Mouse (Mus musculus): ENCODE results near the gene Cic. TPM values are rescaled to one million over a fixed set of nuclear protein-coding genes. Genes with fewer than 3 reads are reported as not detected.
"Not testable (repeated sequence)": the region's sequence is repeated elsewhere in the genome, so short reads cannot be mapped to it uniquely, and the experiment has no call there.

The Cic gene
- total RNA-seq, 4 experiments from 2014 or later, result 118 to 195 (median 151) TPM

DNA sequence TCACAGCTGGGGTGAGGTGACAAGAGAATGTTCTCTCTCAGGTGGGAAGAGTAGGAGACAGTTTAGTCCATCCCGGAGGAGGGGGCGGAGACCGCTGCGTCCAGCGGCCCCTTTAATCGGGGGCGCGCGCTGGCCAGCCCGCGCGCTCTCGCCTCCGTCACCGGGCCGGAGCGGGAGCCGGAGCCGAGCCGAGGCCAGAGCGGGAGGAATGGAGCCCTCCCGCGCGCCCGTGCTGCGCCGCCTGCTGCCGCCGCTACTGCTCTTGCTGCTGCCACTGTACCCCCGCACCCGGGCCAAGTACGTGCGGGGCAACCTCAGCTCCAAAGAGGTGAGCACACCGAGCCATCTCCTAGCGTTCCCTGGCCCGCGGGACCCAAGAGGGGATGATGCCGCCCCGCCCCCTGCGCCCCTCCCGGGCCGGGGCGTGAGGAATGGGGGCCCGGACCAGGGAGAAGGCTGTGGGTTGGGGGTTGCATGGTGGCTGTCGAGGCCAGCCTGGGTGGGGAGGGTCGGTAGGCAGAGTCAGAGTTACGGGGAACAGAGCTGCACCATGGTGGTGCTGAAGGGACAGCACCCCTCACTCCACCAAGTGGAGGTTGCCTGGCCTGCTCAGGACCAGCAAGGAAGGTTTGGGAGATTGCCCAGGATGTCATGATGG lies 38.6 kb downstream of the Cic start, which contains the start of gene Tmem145:
Tmem145 (plus strand) TSS at position 151 of the 658 bp plus-strand sequence.
- no peak for DNase-seq

DNA sequence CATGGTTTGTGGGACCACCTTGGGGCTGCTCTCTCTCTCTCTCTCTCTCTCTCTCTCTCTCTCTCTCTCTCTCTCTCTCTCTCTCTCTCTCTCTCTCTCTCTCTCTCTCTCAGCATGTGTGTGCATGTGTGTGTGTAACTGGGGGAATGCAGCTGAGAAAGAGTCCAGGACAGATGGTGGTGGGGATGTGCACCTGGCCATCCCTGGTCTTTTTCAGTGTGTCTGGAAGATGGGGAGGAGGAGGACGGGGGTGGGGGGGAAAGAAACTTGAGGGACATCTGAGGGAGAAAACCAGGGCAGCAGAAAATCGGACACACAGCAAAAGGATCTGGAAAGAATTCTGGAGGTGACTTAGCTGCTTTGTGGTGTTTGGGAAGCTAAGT lies 39.1 kb downstream of the Cic start:
- no peak for DNase-seq

DNA sequence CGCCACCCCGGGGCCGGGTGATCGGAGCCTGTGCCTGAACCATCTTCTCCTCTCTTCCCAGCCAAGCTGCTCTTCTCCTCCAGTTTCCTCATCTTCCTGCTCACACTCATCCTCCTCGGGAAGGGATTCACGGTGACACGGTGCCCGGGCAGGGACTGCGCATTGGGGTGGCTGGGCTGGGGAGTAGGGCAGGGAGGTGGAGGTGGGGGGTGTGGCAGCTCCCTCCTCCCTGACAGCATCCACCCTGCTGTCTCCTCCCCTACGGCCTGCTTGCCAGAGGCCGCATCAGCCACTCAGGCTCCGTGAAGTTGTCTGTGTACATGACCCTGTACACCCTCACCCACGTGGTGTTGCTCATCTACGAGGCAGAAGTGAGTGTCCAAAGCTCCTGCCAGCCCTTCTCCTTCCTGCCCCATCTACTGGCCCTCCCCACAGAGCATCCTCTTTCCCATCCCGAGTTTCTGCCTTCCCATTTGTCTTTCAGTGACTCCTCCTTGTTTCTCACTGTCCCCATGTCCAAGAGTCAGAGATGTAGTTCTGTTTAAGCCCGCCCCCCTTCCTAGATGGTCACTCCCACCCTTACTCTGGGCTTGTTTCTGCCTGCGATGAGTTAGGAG lies 41.3 kb downstream of the Cic start:
- DNase-seq, result no peak

DNA sequence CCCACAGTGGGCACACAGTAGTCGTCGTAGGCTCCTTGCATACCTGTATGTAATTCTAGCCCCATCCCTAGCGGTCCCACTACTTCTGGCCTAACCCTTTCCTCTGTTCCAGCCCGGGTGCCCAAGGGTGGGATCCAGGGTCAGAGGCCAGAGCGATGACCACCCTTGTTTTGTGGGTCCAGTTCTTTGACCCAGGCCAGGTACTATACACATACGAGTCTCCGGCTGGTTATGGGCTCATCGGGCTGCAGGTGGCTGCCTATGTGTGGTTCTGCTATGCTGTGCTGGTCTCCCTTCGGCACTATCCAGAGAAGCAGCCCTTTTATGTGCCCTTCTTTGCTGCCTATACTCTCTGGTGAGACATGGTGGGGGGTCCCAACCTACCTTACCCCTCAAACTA lies 41.9 kb downstream of the Cic start:
- no peak for DNase-seq

DNA sequence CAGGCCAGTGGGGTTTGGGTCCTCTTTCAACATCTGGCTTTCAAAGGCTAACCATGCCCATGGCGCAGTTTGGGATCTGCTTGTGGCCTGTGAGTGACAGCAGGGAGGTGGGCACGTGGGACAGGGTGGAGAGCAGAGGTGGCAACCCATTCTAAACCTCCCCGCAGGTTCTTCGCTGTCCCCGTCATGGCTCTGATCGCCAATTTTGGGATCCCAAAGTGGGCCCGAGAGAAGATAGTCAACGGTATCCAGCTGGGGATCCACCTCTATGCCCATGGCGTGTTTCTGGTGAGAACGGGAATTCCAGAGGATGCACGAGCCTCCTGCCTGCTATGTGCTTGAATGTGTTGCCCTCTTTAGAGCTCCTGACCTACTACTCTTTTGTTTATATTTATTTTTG lies 43.7 kb downstream of the Cic start:
- DNase-seq, result no peak

DNA sequence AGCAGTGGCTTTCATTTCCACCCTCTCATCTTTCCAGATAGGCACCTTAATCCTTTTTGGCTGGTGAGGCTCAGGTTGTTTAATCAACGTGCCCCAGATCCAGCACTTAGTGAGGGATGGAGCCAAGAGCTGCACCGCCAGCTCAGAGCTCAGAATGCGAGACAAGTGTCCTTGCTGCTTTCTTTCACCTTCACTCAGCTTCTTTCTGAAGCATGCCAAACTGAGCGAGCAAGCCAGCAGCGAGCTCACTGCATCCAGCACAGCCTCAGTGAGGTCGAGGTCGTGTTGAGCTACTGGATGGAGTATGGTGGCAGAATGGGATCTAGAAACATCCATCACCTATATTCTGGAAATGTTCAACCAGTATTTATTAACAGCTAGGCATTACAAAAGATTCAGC lies 45.8 kb downstream of the Cic start:
- no peak for DNase-seq

DNA sequence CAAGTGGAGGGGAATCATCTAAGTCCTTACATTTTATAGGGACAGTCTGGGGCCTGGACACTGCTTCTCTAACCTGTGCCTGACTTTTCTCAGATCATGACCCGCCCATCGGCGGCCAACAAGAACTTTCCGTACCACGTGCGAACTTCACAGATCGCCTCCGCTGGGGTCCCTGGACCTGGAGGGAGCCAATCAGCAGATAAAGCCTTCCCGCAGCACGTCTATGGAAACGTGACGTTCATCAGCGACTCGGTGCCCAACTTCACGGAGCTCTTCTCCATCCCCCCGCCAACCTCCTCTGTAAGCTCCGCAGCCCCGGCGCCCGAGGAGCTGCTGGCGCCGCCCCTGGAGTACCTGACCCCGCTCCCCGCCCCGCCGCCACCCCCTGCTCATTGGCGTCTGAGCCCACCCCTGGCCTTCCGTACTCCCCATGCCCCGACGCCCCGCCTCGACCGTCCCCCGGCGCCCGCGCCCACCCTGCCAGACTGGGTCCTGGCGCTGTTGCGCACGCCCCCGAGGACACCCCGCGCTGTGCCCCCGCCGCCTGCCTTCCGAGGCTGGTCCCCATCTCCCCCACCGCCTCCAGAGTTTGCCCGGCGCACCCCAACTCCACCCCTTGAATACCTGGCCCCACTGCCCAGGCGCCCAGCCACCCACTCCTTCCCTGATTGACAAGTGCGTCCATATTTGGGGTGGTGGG lies 47.3 kb downstream of the Cic start:
- DNase-seq, result no peak

DNA sequence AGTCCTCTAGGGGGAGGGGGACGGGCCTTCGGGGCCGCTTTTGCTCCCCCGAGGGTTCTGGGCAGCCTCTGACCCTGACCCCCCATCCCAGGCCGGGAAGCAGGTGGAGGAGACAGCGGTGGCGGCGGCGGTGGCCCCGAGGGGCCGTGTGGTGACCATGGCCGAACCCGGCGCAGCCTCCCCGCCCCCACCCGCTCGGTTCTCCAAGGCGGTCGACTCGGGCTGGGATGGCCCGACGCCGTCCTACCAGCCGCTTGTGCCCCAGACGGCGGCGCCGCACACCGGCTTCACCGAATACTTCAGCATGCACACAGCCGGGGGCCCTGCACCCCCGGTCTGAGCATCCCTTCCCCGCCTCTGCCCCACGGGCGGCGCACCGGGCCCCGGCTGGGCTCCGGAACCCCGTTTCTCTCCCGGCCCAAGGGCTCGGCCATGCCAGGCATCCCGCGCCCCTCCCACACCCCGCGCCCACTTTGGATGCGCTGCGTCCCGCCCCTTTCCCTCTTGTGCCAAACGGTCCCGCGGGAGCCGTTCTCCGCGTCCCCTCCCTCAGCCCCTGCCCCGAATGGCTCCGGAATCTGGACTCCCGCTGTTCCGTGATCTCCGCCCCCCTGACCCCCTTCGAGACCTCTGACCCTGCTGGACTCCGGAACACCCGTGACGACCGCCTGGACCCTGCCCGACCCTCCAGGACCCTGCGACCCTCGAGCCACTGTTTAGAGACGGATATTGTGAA lies 48.0 kb downstream of the Cic start:
- no peak for DNase-seq

DNA sequence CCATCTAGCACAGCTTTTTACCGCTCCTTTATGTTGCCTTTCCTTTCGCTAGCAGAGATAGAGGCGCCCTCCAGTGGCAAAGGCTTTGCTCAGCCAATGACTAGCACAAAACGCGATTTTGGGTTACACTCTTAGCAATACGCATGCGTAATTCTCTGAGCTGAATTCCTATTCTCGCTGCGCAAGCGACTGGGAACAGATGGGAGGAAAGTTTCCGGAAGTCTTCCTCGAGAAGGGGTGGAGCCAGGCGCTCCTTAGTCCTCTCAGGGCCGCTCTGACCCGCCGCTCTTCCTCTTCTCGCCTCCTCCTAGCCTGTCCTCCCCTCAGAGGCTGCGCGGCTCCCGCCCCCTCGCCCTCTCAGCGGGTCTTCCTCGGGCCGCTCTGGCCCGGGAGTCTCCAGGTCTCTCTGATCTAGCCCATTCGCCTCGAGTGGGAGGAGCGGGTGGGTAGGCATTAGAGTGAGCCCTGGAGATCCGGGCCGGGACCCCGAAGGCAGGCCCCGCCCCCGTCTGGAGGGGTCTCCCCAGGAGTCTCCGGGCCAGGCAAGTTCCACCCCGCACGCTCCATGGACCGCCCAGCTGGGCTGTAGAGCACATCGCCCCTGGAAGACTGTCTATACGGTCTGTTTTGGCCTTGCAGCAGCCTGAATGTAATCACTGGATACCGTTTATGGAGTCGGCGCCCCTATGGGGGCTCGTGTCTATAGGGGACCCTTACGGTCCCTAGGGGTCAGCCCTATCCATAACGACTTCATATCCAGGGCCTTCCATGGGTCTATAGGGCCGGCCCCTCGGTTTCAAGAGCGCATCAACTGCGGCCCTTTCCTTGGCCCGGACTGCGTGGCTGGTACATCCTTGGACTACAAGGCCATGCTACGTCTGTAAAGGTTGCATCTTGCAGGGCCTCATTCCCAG lies 49.3 kb downstream of the Cic start, which contains the start of gene Megf8:
Megf8 (plus strand) TSS at position 633 of the 914 bp plus-strand sequence.
- DNase-seq, result peak; percentile 96

DNA sequence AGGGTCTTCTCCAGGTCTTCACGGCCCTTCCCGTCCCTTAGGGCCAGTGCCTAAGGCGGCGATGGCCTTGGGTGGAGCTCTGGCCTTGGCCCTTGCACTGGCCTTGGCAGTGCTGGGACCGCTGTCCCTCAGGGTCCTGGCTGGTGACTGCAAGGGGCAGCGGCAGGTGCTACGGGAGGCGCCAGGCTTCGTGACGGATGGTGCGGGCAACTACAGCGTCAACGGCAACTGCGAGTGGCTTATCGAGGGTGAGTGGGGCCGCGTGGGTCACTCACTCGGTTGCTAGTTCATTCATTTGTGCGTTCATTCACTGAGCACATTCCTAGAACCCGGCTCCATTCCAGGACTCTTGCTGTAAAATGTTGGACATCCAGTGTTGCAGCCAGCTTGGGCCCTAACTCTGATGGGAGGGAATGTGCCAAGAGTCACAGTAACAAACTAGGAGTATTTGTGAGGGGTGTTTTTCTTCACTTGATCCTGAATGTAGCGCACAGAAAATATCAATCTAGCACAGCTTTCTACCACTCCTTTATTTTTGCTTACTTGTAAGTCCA lies 50.0 kb downstream of the Cic start:
- DNase-seq, result no peak

DNA sequence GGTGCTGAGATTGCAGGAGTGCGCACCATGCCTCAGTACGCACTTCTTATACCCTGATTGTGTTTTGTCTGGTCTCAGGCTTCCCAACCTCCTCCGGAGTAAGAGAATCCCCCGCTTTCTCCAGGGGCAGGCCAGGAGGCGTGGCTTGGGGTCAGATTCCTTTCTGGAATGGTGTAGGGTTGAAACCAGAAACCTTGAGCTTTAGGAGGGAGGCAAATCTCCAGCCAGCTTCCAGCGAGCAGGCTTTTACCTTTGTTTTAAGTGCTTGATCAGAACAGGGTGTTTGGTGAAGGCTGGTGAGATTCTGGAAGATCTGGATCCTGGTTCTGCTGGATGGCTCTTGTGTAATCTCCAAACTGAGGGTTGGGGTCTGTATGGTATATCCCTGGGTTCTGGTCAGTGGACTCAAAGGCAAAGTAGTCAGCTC lies 54.6 kb downstream of the Cic start:
- DNase-seq, result no peak

DNA sequence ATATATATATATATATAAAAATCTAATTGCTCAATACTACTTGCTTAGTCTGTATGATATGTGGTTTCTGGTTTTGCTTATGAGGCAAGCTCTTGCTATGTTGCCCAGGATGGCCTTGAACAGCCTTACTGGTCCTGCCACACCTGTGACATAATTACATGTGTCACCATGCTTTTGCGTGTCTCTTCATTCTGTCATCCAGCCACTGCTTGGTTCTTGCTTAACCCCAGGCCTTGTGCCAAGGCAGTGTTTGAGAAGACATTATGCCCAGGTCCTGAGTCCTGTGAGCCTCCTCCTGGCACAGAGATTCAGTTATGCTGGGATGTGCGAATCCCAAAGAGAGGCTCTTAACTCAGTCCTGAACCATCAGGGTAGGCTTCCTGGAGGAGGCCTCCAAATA lies 55.7 kb downstream of the Cic start:
- DNase-seq, result peak; percentile 61

DNA sequence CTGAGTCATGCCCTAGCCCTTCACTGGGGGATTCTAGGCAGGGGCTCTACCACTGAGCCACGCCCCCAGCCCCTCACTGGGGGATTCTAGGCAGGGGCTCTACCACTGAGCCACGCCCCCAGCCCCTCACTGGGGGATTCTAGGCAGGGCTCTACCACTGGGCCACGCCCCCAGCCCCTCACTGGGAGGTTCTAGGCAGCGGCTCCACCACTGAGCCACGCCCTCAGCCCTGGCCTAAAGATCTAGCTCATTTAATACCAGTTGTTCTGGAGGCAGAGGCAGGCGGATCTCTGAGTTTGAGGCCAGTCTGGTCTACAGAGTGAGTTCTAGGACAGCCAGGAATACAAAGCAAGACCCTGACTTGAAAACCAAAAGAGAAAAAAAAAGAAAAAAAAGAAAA lies 57.9 kb downstream of the Cic start:
- DNase-seq, result not testable (repeated sequence)

DNA sequence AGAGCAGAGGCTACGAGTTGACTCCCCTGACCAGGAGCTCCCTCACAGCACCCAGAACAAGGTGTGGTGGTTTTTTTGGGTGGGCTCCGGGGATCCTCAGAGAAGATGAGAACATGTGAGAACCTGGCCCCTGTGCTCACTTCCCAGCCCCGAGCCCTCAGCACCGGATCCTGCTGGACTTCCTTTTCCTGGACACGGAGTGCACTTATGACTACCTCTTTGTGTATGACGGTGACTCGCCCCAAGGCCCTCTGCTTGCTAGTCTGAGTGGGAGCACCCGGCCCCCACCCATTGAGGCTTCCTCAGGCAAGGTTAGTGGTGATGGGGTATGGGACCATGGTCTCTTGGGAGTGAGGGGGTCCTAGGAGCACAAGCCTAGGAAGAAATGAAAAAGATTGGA lies 58.7 kb downstream of the Cic start:
- DNase-seq, result no peak

DNA sequence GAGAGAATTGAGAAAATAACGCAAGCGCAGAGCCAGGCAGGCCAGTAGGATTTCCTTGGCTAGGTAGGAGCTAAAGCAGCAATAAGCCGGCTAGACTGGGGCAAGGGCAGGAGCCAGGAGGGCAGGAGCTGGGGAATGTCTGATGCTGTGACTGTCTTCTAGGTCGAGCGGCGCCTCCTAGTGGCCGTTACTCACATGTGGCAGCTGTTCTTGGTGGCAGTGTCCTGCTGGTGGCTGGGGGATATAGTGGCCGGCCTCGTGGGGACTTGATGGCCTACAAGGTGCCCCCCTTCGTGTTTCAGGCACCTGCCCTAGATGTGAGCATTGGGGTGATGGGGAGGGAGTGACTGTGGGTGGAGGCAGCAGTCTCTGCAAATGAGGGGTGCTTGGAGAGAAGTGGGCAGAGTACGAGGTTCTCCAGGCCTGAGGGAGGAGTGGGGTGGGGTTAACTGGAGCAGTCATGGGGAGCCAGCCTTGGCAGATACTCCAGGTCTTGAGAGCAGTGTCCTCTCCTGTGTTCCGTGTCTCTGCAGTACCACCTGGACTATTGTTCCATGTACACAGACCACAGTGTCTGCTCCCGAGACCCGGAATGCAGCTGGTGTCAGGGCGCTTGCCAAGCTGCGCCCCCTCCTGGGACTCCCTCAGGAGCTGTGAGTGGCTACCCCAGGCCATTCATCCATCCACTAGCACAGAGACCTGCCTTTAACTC lies 66.2 kb downstream of the Cic start:
- DNase-seq, result peak; percentile 66

DNA sequence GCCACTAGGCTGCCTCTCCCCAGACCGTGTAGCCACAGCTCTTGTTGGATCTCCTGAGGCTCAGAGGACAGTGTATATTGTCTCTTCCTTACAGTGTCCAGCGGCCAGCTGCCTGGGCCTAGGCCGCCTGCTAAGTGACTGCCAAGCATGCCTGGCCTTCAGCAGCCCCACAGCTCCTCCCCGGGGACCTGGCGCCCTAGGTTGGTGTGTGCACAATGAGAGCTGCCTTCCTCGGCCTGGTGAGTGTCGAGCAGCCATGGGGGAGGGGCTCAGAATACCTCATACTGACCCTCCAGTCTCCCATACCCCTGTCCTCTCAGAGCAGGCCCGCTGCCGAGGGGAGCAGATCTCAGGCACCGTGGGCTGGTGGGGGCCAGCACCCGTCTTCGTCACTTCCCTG lies 67.0 kb downstream of the Cic start:
- no peak for DNase-seq

DNA sequence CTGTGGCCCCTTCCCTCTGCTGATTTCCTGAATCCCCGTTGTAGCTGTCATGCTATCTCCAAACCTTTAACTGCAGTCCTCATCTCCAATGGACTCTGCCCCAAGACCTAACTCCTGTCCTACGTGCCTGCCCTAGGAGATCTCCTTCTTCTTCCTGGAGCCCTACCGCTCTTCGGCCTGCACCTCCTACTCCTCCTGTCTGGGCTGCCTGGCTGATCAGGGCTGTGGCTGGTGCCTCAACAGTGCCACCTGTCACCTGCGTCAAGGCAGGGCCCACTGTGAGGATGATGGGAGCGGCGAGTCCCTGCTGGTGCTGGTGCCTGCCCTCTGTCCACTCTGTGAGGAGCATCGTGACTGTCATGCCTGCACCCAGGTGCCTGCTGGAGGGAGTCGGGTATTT lies 71.8 kb downstream of the Cic start:
- DNase-seq, result no peak

DNA sequence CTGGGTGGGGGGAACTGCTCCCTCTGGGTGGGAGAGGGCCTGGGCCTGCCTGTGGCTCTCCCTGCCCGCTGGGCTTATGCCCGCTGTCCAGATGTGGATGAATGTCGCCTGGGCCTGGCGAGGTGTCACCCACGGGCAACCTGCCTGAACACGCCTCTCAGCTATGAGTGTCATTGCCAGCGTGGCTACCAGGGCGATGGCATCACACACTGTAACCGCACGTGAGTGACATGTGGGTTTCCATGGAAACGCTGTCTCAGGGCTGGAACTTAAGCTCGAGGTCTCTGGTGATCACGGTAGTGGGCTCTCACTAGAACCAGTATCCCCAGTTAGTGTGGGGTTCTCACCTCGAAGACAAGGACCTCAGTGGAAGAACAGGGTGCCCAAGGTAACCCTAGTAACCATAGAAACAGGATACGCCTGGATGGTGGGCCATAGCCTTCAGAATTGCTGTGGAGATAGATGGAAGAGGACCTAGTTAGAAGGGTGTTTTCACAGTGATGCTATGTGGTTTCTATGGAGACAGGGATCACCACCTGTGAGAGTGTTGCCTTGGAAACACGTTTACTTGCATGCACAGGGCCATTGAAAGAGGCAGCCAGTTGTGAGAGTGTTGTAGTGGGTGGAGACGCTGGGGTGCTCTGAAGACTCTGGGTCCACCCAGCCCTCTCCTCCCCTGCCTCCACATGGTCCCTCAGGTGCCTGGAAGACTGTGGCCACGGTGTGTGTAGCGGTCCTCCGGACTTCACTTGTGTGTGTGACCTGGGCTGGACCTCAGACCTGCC lies 73.7 kb downstream of the Cic start:
- DNase-seq, result no peak

All from adrenal gland, adult 8-10 months (tissue).